Mouse (Mus musculus) liver, embryonic 13.5 days (tissue): ENCODE data around the gene Gbgt1. TPM values are rescaled to one million over a fixed set of nuclear protein-coding genes. Genes with fewer than 3 reads are reported as not detected.

ENCODE experiments used
- ATAC-seq: fragments of 200-750 bp; cut with Nextera tagmentation; 2 replicates; pipeline ENCODE4 v1.8.0; 2017; ENCODE audit warnings: low read depth, mild to moderate bottlenecking, moderate number of reproducible peaks, moderate library complexity
- DNase-seq: peaks from one replicate; pipeline ENCODE4 v3.0.0; 2022
- H3K27ac ChIP-seq: fragments of 300-500 bp; sonication (generic); 2 replicates; pipeline ENCODE4 v1.5.1; 2015; ENCODE audit warnings: moderate library complexity, mild to moderate bottlenecking, inconsistent platforms
- H3K27me3 ChIP-seq: fragments of 300-500 bp; sonication (generic); 2 replicates; pipeline ENCODE4 v1.6.1; 2015; ENCODE audit warnings: mild to moderate bottlenecking, inconsistent platforms
- H3K36me3 ChIP-seq: fragments of 300-500 bp; sonication (generic); 2 replicates; pipeline ENCODE4 v1.6.1; 2015; ENCODE audit warnings: mild to moderate bottlenecking, inconsistent platforms
- H3K4me1 ChIP-seq: fragments of 300-500 bp; sonication (generic); replicated peaks from 2 replicates; pipeline ENCODE4 v1.6.1; 2015; ENCODE audit warnings: inconsistent platforms
- H3K4me2 ChIP-seq: fragments of 300-500 bp; sonication (generic); 2 replicates; pipeline ENCODE4 v1.6.1; 2015; ENCODE audit warnings: inconsistent platforms, mild to moderate bottlenecking, moderate library complexity
- H3K4me3 ChIP-seq: fragments of 300-500 bp; sonication (generic); replicated peaks from 2 replicates; pipeline ENCODE4 v1.5.1; 2015; ENCODE audit warnings: mild to moderate bottlenecking, inconsistent platforms
- H3K9ac ChIP-seq: fragments of 300-500 bp; sonication (generic); 2 replicates; pipeline ENCODE4 v1.6.1; 2015; ENCODE audit warnings: mild to moderate bottlenecking, inconsistent platforms
- H3K9me3 ChIP-seq: fragments of 300-500 bp; sonication (generic); replicated peaks from 2 replicates; pipeline ENCODE4 v1.6.1; 2016; ENCODE audit warnings: inconsistent platforms
- WGBS: fragments of 180-500 bp; shearing (Covaris S2); methylation state at CpG from one replicate; pipeline ENCODE4 v1.1.7; 2015; ENCODE audit not compliant: insufficient replicate concordance; 5-methylcytosine and 5-hydroxymethylcytosine counted together
- polyA plus RNA-seq: library from polyadenylated mRNA; unstranded; fragments of >200 nt; fragmentation: Nextera tagmentation; extraction: Ambion mirVana; gene quantifications from 2 replicates; pipeline ENCODE4 v1.2.1, GENCODE M21; 2015

Gbgt1 gene
- polyA plus RNA-seq, 1 experiment from 2014 or later = 0.36 TPM

GRCm38 (mm10) chr2:28539206-28539605, 42.5 kb downstream of the Gbgt1 start:
- H3K9me3 ChIP-seq = no peaks in the 10 kb centered on the region
- no peaks in the 10 kb centered on the region for H3K36me3 ChIP-seq
- H3K9ac ChIP-seq = no peak overlapping the region
- WGBS = 63% methylated on average over 7 of the region's 7 CpGs
- H3K4me3 ChIP-seq = no peak overlapping the region
- H3K4me1 ChIP-seq = peaks cover 31% of the 10 kb centered on the region
- no peak for DNase-seq
- H3K27ac ChIP-seq = 0 out of 2 replicates have a peak overlapping the region, but pooled peaks have one; percentile 49
- no peak overlapping the region for H3K4me2 ChIP-seq
- no peak for ATAC-seq
- peaks cover 7% of the 10 kb centered on the region for H3K27me3 ChIP-seq

DNA sequence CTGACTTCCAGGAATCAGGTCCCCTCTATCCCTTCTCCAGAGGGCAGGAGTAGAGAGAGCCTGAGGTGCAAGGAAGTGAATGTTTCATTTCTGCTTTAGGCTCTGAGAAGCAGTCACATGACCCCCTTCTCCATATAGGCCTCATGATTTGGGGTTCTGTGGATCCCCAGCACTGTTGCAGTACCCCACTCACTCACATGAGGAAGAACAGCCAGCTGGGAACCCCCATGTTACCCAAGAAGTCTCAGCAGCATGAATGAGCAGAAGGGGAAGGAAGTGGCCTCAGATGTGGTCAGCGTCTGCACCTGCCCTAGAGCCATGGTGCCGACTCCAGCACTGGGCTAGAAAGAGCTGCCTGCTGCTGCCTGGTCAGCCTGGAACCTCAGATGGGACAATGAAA, 43.3 kb downstream of the Gbgt1 start:
- 19% methylated on average over 2 of the region's 2 CpGs for WGBS
- Histone ChIP-seq H3K4me3 (no peak overlapping the region), H3K4me2 (no peak overlapping the region), H3K9ac (no peak overlapping the region), H3K9me3 (no peaks in the 10 kb centered on the region), H3K27me3 (no peaks in the 10 kb centered on the region), H3K27ac (no peak overlapping the region), H3K36me3 (no peaks in the 10 kb centered on the region; the same call in 1 of the 2 replicates), H3K4me1 (peaks cover 28% of the 10 kb centered on the region)
- peak; percentile 13 for DNase-seq
- ATAC-seq = peak; percentile 29; the same call in 1 of the 2 replicates

- Histone ChIP-seq H3K36me3 (no peaks in the 10 kb centered on the region; the same call in 1 of the 2 replicates), H3K9ac (no peak overlapping the region), H3K4me1 (peaks cover 23% of the 10 kb centered on the region), H3K4me3 (no peak overlapping the region), H3K9me3 (no peaks in the 10 kb centered on the region), H3K4me2 (no peak overlapping the region), H3K27ac (no peak overlapping the region), H3K27me3 (no peaks in the 10 kb centered on the region)
- ATAC-seq = no peak
- no peak for DNase-seq
- WGBS = 62% methylated on average over 8 of the region's 8 CpGs
Measured at GRCm38 (mm10) chr2:28540587-28541227, 44.0 kb downstream of the Gbgt1 start.

DNA sequence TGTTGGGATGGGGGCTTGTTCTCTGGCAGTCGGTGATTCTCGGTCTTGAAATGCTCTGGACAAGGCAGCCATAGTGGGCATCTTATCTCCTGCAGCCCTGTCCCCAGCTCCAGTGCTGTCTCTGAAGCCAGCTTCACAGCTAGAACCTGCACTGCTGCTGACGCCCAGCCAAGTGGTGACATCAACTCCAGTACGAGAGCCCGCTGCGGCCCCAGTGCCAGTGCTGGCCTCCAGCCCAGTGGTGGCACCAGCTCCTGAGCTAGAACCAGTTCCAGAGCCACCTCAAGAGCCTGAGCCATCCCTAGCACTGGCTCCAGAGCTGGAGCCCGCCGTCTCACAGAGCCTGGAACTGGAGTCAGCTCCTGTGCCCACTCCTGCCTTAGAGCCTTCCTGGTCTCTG, 47.2 kb downstream of the Gbgt1 start:
- no peak overlapping the region for H3K4me3 ChIP-seq
- no peaks in the 10 kb centered on the region; the same call in 1 of the 2 replicates for H3K36me3 ChIP-seq
- no peak overlapping the region for H3K9ac ChIP-seq
- DNase-seq (no peak), ATAC-seq (no peak)
- H3K27ac ChIP-seq = no peak overlapping the region
- WGBS = 78% methylated on average over 8 of the region's 8 CpGs
- H3K4me1 ChIP-seq = peaks cover 16% of the 10 kb centered on the region
- H3K4me2 ChIP-seq = no peak overlapping the region
- no peaks in the 10 kb centered on the region for H3K27me3 ChIP-seq
- H3K9me3 ChIP-seq = no peaks in the 10 kb centered on the region

DNA sequence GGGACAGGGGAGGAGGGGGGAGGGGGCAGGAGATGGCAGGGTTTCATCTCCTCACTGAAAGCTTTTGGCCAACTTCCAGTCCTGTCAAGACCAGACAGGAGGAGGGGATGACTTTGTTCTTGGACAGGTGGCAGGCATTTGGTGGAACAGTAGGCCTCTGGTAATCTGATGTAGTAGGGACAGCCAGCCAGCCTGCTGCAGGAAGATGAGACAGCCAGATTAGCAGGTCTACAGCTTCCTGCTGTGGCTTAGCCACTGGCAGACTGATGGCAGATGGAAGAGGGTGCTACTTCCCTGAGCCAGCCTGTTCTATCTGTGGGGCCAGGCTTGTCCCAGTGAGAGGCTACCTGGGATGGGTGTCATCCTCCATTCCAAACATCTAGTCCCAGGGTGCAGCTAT, 49.3 kb downstream of the Gbgt1 start:
- Histone ChIP-seq H3K27ac (no peak overlapping the region), H3K27me3 (no peaks in the 10 kb centered on the region), H3K4me1 (no peaks in the 10 kb centered on the region), H3K36me3 (no peaks in the 10 kb centered on the region; the same call in 1 of the 2 replicates), H3K4me2 (no peak overlapping the region), H3K4me3 (no peak overlapping the region), H3K9ac (no peak overlapping the region), H3K9me3 (no peaks in the 10 kb centered on the region)
- no peak for ATAC-seq
- DNase-seq = no peak

DNA sequence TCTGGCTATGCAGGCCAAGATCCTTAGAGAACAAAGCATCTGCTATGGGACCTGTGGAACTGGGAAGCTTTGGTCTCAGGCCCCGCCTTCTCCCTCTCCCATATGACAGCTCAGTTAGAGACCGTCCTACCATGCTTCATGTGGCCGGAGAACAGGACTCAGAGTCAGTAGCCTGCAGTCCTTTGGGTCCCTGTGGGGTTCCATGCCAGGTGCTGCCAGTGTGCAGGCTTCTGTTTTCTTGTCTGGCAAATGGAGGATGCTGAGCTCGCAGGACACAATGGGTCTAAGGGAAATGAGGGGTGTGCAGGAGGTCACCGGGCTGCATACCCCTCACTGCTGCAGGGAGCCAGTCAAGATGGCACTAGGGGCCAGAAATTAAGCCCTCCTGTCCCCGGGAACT, 49.9 kb downstream of the Gbgt1 start:
- Histone ChIP-seq H3K36me3 (no peaks in the 10 kb centered on the region; the same call in 1 of the 2 replicates), H3K4me3 (no peak overlapping the region), H3K4me2 (no peak overlapping the region), H3K4me1 (no peaks in the 10 kb centered on the region), H3K9me3 (no peaks in the 10 kb centered on the region), H3K27ac (no peak overlapping the region), H3K27me3 (no peaks in the 10 kb centered on the region), H3K9ac (no peak overlapping the region)
- 60% methylated on average over 6 of the region's 6 CpGs for WGBS
- ATAC-seq (no peak), DNase-seq (no peak)

- H3K4me3 ChIP-seq = no peak overlapping the region
- no peak overlapping the region for H3K4me2 ChIP-seq
- H3K27me3 ChIP-seq = no peaks in the 10 kb centered on the region
- DNase-seq (peak; percentile 69), ATAC-seq (peak; percentile 21; the same call in 1 of the 2 replicates)
- no peaks in the 10 kb centered on the region for H3K9me3 ChIP-seq
- no peaks in the 10 kb centered on the region for H3K4me1 ChIP-seq
- no peak overlapping the region for H3K27ac ChIP-seq
- H3K36me3 ChIP-seq = no peaks in the 10 kb centered on the region; the same call in 1 of the 2 replicates
- WGBS = 41% methylated on average over 11 of the region's 11 CpGs
- no peak overlapping the region for H3K9ac ChIP-seq
Measured at GRCm38 (mm10) chr2:28547237-28548172, 50.8 kb downstream of the Gbgt1 start.

DNA sequence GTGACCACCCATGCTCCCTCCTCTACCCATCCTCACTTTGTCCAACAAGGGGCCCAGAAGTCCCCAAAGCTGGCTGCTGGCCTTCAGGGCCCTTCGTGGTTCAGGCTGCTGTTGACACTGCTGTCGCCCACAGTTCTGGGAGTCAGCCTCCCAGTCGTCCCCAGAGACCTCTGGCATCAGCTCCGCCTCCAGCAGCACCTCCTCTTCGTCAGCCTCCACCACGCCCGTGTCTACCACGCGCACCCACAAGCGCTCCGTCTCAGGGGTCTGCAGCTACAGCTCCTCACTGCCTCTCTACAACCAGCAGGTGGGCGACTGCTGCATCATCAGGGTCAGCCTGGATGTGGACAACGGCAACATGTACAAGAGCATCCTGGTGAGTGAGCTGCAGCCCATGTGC, 52.5 kb downstream of the Gbgt1 start:
- no peaks in the 10 kb centered on the region for H3K27me3 ChIP-seq
- no peak overlapping the region for H3K4me3 ChIP-seq
- no peaks in the 10 kb centered on the region for H3K9me3 ChIP-seq
- 75% methylated on average over 13 of the region's 13 CpGs for WGBS
- DNase-seq (no peak), ATAC-seq (no peak)
- H3K36me3 ChIP-seq = no peaks in the 10 kb centered on the region; the same call in 1 of the 2 replicates
- no peak overlapping the region for H3K27ac ChIP-seq
- no peak overlapping the region for H3K9ac ChIP-seq
- no peak overlapping the region for H3K4me2 ChIP-seq
- no peaks in the 10 kb centered on the region for H3K4me1 ChIP-seq

- Histone ChIP-seq H3K9me3 (no peaks in the 10 kb centered on the region), H3K4me3 (no peak overlapping the region), H3K4me2 (no peak overlapping the region), H3K4me1 (no peaks in the 10 kb centered on the region), H3K27me3 (no peaks in the 10 kb centered on the region), H3K27ac (no peak overlapping the region), H3K36me3 (no peaks in the 10 kb centered on the region), H3K9ac (no peak overlapping the region)
- DNase-seq (no peak), ATAC-seq (no peak)
- 75% methylated on average over 5 of the region's 5 CpGs for WGBS
Measured at GRCm38 (mm10) chr2:28552301-28552700, 55.6 kb downstream of the Gbgt1 start.
